Mouse (Mus musculus): Measurements from ENCODE around the gene Smim27. TPM values are rescaled to one million over a fixed set of nuclear protein-coding genes. Genes with fewer than 3 reads are reported as not detected.

Smim27 gene
- total RNA-seq, 2 experiments from 2014 or later = 10.3 to 11.8 TPM

DNA sequence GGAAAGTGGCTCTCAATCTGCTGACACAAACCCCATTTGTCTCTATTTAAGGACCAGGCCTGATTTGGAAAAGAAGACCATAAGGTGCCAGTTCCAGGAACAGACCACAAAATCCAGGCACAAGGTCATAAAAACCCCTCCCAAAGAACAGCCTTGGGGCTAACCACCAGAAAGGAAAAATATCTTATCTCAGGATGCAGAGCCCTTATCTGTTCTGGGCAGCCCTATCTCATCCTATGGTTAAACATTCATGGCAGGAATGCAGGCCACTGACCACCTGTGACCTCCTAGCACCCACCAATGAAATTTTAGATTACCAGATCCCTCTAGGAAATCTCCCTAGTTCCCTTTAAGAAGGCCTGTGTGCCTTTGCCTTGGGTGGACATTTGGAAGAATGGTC, 40.3 kb downstream of the Smim27 start:
- Histone ChIP-seq H3K4me3 (no peak overlapping the region), H3K27ac (no peak overlapping the region)
- no peak for TF ChIP-seq CTCF (IDR thresholded peaks at IDR 0.05)
- intact Hi-C loops (cut with DNase I) = no loop called here
- no peak for DNase-seq (ENCODE audit: extremely low spot score in 1 of 2, low spot score in 2 of 2)

DNA sequence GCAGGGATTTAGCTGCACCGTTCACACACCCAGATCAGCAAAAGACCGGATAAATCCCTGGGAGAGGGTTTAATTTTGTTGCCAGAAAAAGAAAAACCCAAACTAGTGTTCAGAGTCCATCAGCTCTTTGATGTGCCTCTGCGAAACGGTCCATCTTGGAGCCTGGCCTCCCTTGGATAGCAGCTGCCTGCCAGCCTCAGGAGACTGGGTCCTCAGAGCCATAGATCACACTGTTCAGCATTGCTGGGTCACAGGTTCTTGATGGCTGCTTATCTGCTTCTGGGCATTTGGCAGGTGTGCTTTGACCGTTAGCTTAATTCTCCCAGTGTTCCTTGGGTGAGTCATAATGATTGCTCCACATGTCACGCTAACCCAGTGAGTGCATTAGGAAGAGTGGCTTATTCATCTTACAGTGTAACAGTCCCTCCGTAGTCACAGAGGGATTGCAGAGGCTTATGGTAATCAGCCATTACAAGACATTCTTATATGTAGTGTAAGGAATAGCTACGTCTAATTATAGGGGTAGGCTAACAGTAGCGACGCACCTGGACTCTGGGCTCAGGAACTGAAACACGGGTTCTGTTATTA, 41.5 kb downstream of the Smim27 start:
- intact Hi-C loops (cut with DNase I) = no loop called here

DNA sequence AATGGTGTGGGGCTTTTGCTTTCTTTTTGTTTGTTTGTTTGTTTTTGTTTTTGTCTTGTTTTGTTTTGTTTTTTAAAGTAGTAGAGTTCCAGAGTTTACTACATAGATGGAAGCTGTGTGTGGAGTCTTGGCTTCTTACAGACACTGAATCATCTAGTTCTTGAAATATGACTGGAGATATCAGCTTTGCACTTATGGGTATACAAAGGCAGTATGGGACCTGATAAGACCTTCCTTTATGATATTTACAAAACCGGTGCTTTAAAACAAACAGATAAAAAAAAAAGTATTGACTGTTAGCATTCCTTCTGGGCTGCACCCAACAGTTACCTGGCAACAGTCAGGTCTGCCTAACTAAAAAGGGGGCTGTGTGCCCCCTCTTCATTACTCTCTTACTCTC, 42.8 kb downstream of the Smim27 start:
- DNase-seq (ENCODE audit: extremely low spot score in 1 of 2, low spot score in 2 of 2) = no peak
- no peak overlapping the region for H3K4me3 ChIP-seq
- no peak for TF ChIP-seq CTCF (IDR thresholded peaks at IDR 0.05)
- no peak overlapping the region for H3K27ac ChIP-seq
- intact Hi-C loops (cut with DNase I) = no loop called here

More for the DNA sequence above, 41.5 kb downstream of the Smim27 start:
- Histone ChIP-seq H3K27ac (no peak overlapping the region), H3K4me3 (no peak overlapping the region)
- TF ChIP-seq CTCF (IDR thresholded peaks at IDR 0.05) = no peak
- DNase-seq (ENCODE audit: extremely low spot score in 1 of 2, low spot score in 2 of 2) = no peak

DNA sequence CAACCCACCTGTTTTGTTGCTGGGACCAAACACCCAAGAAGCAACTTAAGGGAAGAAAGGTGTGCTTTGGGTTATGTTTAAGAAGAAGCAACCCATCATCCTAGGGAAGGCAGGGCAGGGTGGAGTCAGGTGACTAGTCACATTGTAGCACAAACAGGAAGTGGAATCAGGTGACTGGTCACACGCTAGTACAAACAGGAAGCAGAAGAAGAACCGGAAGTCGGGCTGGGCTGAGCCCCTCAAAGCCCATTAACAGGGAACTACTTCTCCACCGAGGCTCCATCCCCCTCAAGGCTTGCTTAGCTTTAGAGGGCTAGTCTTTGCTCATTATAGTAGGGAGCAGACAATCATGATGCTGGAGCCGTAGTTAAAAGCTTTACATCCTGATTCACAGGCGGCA, 43.6 kb downstream of the Smim27 start:
- Histone ChIP-seq H3K27ac (no peak overlapping the region), H3K4me3 (no peak overlapping the region)
- intact Hi-C loops (cut with DNase I) = no loop called here
- TF ChIP-seq CTCF (IDR thresholded peaks at IDR 0.05) = no peak
- no peak for DNase-seq (ENCODE audit: extremely low spot score in 1 of 2, low spot score in 2 of 2)

DNA sequence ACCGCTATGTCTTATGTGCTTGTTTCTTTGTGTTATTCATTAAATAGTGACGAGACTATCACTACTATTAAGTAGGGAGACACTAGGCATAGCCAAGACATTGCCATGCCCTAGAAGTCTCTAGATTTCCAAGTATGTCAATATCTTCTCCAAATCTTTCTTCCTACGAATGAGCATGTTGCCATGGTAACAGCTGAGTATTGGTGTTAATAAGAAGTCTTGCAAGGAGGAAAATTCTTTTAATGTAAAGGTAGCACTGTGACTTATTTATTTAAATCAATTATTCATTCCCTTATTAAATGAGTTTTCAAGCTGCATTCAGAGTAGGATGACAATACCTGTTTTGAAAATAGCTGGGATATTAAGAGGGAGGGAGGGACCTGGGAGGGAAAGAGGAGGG, 48.0 kb downstream of the Smim27 start:
- Histone ChIP-seq H3K27ac (no peak overlapping the region), H3K4me3 (no peak overlapping the region)
- TF ChIP-seq CTCF (IDR thresholded peaks at IDR 0.05) = no peak
- intact Hi-C loops (cut with DNase I) = no loop called here
- no peak for DNase-seq (ENCODE audit: extremely low spot score in 1 of 2, low spot score in 2 of 2)

Other genes with a start within 250 kb of the Smim27 start
- 10 to 100 TPM; 26.8 to 28.2 TPM for gene Aco1, start 126.5 kb upstream of the Smim27 start, total RNA-seq (2021)
- gene Ddx58, start 29.8 kb upstream of the Smim27 start, total RNA-seq (2021) = 1 to 10 TPM; 3.6 to 4.2 TPM
- gene Topors, start 271 bp downstream of the Smim27 start, total RNA-seq (2021) = 10 to 100 TPM; 19.2 to 21.9 TPM
- 100 to 1,000 TPM; 164 to 187 TPM for gene Ndufb6, start 9.8 kb downstream of the Smim27 start, total RNA-seq (2021)
- 10 to 100 TPM; 21.5 to 22.6 TPM for gene Tmem215, start 202.6 kb downstream of the Smim27 start, total RNA-seq (2021)